Mouse (Mus musculus) heart, embryonic 11.5 days (tissue): Measurements from ENCODE around the gene Myo5c. TPM values are rescaled to one million over a fixed set of nuclear protein-coding genes. Genes with fewer than 3 reads are reported as not detected.

ENCODE experiments used
- ATAC-seq: fragments of 200-750 bp; cut with Nextera tagmentation; replicated peaks from 2 replicates; pipeline ENCODE4 v1.8.0; 2017; ENCODE audit warnings: moderate library complexity; ENCODE audit not compliant: insufficient number of reproducible peaks, low FRiP score, low TSS enrichment
- H3K27ac ChIP-seq: fragments of 300-500 bp; sonication (generic); 2 replicates; pipeline ENCODE4 v1.5.1; 2014; ENCODE audit warnings: mild to moderate bottlenecking, low read depth, low read length
- H3K27me3 ChIP-seq: fragments of 300-500 bp; sonication (generic); 2 replicates; pipeline ENCODE4 v1.6.1; 2014; ENCODE audit warnings: mild to moderate bottlenecking, low read length, mixed read lengths; ENCODE audit not compliant: control insufficient read depth, insufficient read depth
- H3K36me3 ChIP-seq: fragments of 300-500 bp; sonication (generic); 2 replicates; pipeline ENCODE4 v1.6.1; 2014; ENCODE audit warnings: mild to moderate bottlenecking, low read length, moderate library complexity, mixed read lengths; ENCODE audit not compliant: control insufficient read depth, insufficient read depth
- H3K4me1 ChIP-seq: fragments of 300-500 bp; sonication (generic); 2 replicates; pipeline ENCODE4 v1.6.1; 2014; ENCODE audit warnings: low read length; ENCODE audit not compliant: control insufficient read depth, insufficient read depth
- H3K4me2 ChIP-seq: fragments of 300-500 bp; sonication (generic); 2 replicates; pipeline ENCODE4 v1.6.1; 2014; ENCODE audit warnings: mild to moderate bottlenecking, moderate library complexity
- H3K4me3 ChIP-seq: fragments of 300-500 bp; sonication (generic); 2 replicates; pipeline ENCODE4 v1.5.1; 2014; ENCODE audit warnings: low read depth, low read length
- H3K9ac ChIP-seq: fragments of 300-500 bp; sonication (generic); 2 replicates; pipeline ENCODE4 v1.6.1; 2014; ENCODE audit warnings: mild to moderate bottlenecking, low read depth, low read length, moderate library complexity
- H3K9me3 ChIP-seq: fragments of 300-500 bp; sonication (generic); replicated peaks from 2 replicates; pipeline ENCODE4 v1.6.1; 2016; ENCODE audit warnings: low read length; ENCODE audit not compliant: control insufficient read depth
- WGBS: fragments of 180-500 bp; shearing (Covaris S2); extraction: QIAGEN DNeasy Blood & Tissue Kit; methylation state at CpG from one replicate; pipeline ENCODE4 v1.1.7; 2014; ENCODE audit not compliant: insufficient replicate concordance; 5-methylcytosine and 5-hydroxymethylcytosine counted together
- polyA plus RNA-seq: library from polyadenylated mRNA; unstranded; fragments of >200 nt; fragmentation: Nextera tagmentation; extraction: Ambion mirVana; gene quantifications from 2 replicates; pipeline ENCODE4 v1.2.1, GENCODE M21; 2014

The Myo5c gene
- polyA plus RNA-seq, 1 experiment from 2014 or later, result 1.0 TPM

- H3K27ac ChIP-seq, result no peak overlapping the region
- 76% methylated on average over 4 of the region's 4 CpGs for WGBS
- ATAC-seq, result no peak
- H3K4me1 ChIP-seq, result no peaks in the 10 kb centered on the region
- H3K36me3 ChIP-seq, result peaks cover 8% of the 10 kb centered on the region
- H3K4me3 ChIP-seq, result no peak overlapping the region
- no peak overlapping the region for H3K9ac ChIP-seq
- H3K27me3 ChIP-seq, result no peaks in the 10 kb centered on the region
- no peak overlapping the region for H3K4me2 ChIP-seq
- no peaks in the 10 kb centered on the region for H3K9me3 ChIP-seq
These were observed 110.6 kb downstream of the Myo5c start for GRCm38 (mm10) chr9:75342433-75342832.

GRCm38 (mm10) chr9:75347458-75347857, 115.6 kb downstream of the Myo5c start, which contains the start of gene Bcl2l10:
Gene Bcl2l10 (plus strand): TSS chr9:75347758.
- Histone ChIP-seq H3K27ac (no peak within 1 kb of the TSS), H3K9ac (no peak within 1 kb of the TSS), H3K4me2 (no peak within 1 kb of the TSS), H3K36me3 (peaks cover 6% of the 10 kb centered on the region), H3K4me1 (peaks cover 7% of the 10 kb centered on the region; the same call in 1 of the 2 replicates), H3K4me3 (no peak within 1 kb of the TSS), H3K9me3 (no peaks in the 10 kb centered on the region), H3K27me3 (no peaks in the 10 kb centered on the region)
- no peak for ATAC-seq
- 85% methylated on average over 5 of the region's 5 CpGs for WGBS

DNA sequence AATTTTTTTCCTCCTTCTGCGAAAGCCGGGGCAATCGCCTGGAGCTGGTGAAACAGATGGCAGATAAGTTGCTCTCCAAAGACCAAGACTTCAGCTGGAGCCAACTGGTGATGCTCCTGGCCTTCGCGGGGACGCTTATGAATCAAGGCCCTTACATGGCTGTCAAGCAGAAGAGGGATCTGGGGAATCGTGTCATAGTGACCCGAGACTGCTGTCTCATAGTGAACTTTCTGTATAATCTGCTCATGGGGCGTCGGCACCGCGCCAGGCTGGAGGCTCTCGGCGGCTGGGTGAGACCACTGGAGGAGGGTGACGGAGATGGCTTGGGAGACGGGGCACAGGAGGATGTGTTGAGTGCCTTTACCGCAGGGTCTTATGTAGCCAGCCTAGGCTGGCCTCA, 116.2 kb downstream of the Myo5c start:
- Histone ChIP-seq H3K9ac (no peak overlapping the region), H3K4me2 (no peak overlapping the region), H3K27me3 (no peaks in the 10 kb centered on the region), H3K4me1 (peaks cover 7% of the 10 kb centered on the region; the same call in 1 of the 2 replicates), H3K36me3 (peaks cover 3% of the 10 kb centered on the region), H3K9me3 (no peaks in the 10 kb centered on the region), H3K4me3 (no peak overlapping the region), H3K27ac (no peak overlapping the region)
- ATAC-seq, result no peak
- WGBS, result 85% methylated on average over 17 of the region's 17 CpGs

- 79% methylated on average over 3 of the region's 3 CpGs for WGBS
- no peak overlapping the region for H3K27ac ChIP-seq
- no peak overlapping the region for H3K9ac ChIP-seq
- H3K36me3 ChIP-seq, result peaks cover 3% of the 10 kb centered on the region
- no peak for ATAC-seq
- no peak overlapping the region for H3K4me3 ChIP-seq
- no peaks in the 10 kb centered on the region for H3K27me3 ChIP-seq
- H3K4me1 ChIP-seq, result peaks cover 7% of the 10 kb centered on the region; the same call in 1 of the 2 replicates
- no peaks in the 10 kb centered on the region for H3K9me3 ChIP-seq
- H3K4me2 ChIP-seq, result no peak overlapping the region
These were observed 116.8 kb downstream of the Myo5c start for GRCm38 (mm10) chr9:75348641-75349040.

- H3K27me3 ChIP-seq, result no peaks in the 10 kb centered on the region
- peaks cover 7% of the 10 kb centered on the region; the same call in 1 of the 2 replicates for H3K4me1 ChIP-seq
- no peak overlapping the region for H3K9ac ChIP-seq
- H3K36me3 ChIP-seq, result no peaks in the 10 kb centered on the region
- no peak for ATAC-seq
- no peak overlapping the region for H3K4me2 ChIP-seq
- no peak overlapping the region for H3K27ac ChIP-seq
- WGBS, result 71% methylated on average over 8 of the region's 8 CpGs
- no peak overlapping the region for H3K4me3 ChIP-seq
- no peaks in the 10 kb centered on the region for H3K9me3 ChIP-seq
These were observed 121.3 kb downstream of the Myo5c start for GRCm38 (mm10) chr9:75353094-75353493.

Other genes with a start within 250 kb of the Myo5c start
- 262 and 278 TPM in 2 replicates for gene Arpp19, start 194.4 kb upstream of the Myo5c start, polyA plus RNA-seq
- 12.8 and 15.0 TPM in 2 replicates for gene Myo5a, start 161.0 kb upstream of the Myo5c start, polyA plus RNA-seq
- gene Gnb5, start 74.3 kb downstream of the Myo5c start, polyA plus RNA-seq, result 54.3 and 67.8 TPM in 2 replicates
- not detected in 2 replicates for gene Bcl2l10, start 115.7 kb downstream of the Myo5c start, polyA plus RNA-seq
- gene Mapk6, start 178.0 kb downstream of the Myo5c start, polyA plus RNA-seq, result 70.0 and 77.5 TPM in 2 replicates
- 33.5 and 36.0 TPM in 2 replicates for gene Leo1, start 209.5 kb downstream of the Myo5c start, polyA plus RNA-seq